Mouse (Mus musculus) erythroblast, embryonic 14.5 days (primary cell): Measurements from ENCODE around the gene Mtor. TPM values are rescaled to one million over a fixed set of nuclear protein-coding genes. Genes with fewer than 3 reads are reported as not detected.
A peak's percentile ranks its signal among the peaks of the same experiment; 100 is the strongest.

Source experiments
- H3K27me3 ChIP-seq: 2 replicates; pipeline ENCODE4 v1.6.1; 2012; ENCODE audit warnings: inconsistent platforms; ENCODE audit not compliant: control insufficient read depth
- H3K36me3 ChIP-seq: 2 replicates; pipeline ENCODE4 v1.6.1; 2012; ENCODE audit warnings: mild to moderate bottlenecking, inconsistent platforms; ENCODE audit not compliant: control insufficient read depth
- H3K4me1 ChIP-seq: 2 replicates; pipeline ENCODE4 v1.6.1; 2012; ENCODE audit warnings: inconsistent platforms; ENCODE audit not compliant: control insufficient read depth
- H3K4me3 ChIP-seq: replicated peaks from 2 replicates; pipeline ENCODE3; 2012; ENCODE audit warnings: moderate library complexity, mild to moderate bottlenecking, inconsistent platforms
- H3K9me3 ChIP-seq: 2 replicates; pipeline ENCODE4 v1.6.1; 2012; ENCODE audit warnings: low read length, inconsistent platforms, mixed read lengths; ENCODE audit not compliant: control insufficient read depth
- GATA1 ChIP-seq: IDR thresholded peaks from 2 replicates; pipeline ENCODE4 v1.6.1; 2012; ENCODE audit warnings: low read length, inconsistent platforms, mixed read lengths
- TAL1 ChIP-seq: IDR thresholded peaks from 3 replicates; pipeline ENCODE4 v1.6.1; 2012; ENCODE audit warnings: low read length, inconsistent platforms, mixed read lengths
- polyA plus RNA-seq: library from polyadenylated mRNA; stranded (reverse); fragments of >175 nt; gene quantifications from 2 replicates; pipeline ENCODE4 v1.2.3, GENCODE M21; 2012

The Mtor gene
- polyA plus RNA-seq, 1 experiment = 1.2 TPM

- H3K9me3 ChIP-seq = no peaks in the 10 kb centered on the region
- H3K27me3 ChIP-seq = no peaks in the 10 kb centered on the region
- peaks cover 91% of the 10 kb centered on the region for H3K36me3 ChIP-seq
- TF ChIP-seq TAL1 (no peak), GATA1 (peak; percentile 40)
- no peaks in the 10 kb centered on the region for H3K4me1 ChIP-seq
- no peak overlapping the region for H3K4me3 ChIP-seq
Observed at GRCm38 (mm10) chr4:148472436-148473174, 24.2 kb downstream of the Mtor start.

GRCm38 (mm10) chr4:148473496-148473895, 25.1 kb downstream of the Mtor start:
- Histone ChIP-seq H3K4me1 (no peaks in the 10 kb centered on the region), H3K27me3 (no peaks in the 10 kb centered on the region), H3K4me3 (no peak overlapping the region), H3K9me3 (no peaks in the 10 kb centered on the region), H3K36me3 (peaks cover 87% of the 10 kb centered on the region)
- TF ChIP-seq TAL1 (no peak), GATA1 (no peak)

- no peaks in the 10 kb centered on the region for H3K4me1 ChIP-seq
- no peak overlapping the region for H3K4me3 ChIP-seq
- no peaks in the 10 kb centered on the region for H3K9me3 ChIP-seq
- peaks cover 84% of the 10 kb centered on the region for H3K36me3 ChIP-seq
- TF ChIP-seq GATA1 = no peak
- H3K27me3 ChIP-seq = no peaks in the 10 kb centered on the region
Observed at GRCm38 (mm10) chr4:148480245-148480644, 31.8 kb downstream of the Mtor start.

- no peak overlapping the region for H3K4me3 ChIP-seq
- H3K36me3 ChIP-seq = peaks cover 86% of the 10 kb centered on the region
- TF ChIP-seq TAL1 (no peak), GATA1 (no peak)
- no peaks in the 10 kb centered on the region for H3K4me1 ChIP-seq
- no peaks in the 10 kb centered on the region for H3K27me3 ChIP-seq
- H3K9me3 ChIP-seq = no peaks in the 10 kb centered on the region
Observed at GRCm38 (mm10) chr4:148481557-148482168, 33.3 kb downstream of the Mtor start.

- no peak overlapping the region for H3K4me3 ChIP-seq
- H3K9me3 ChIP-seq = no peaks in the 10 kb centered on the region
- no peaks in the 10 kb centered on the region for H3K4me1 ChIP-seq
- TF ChIP-seq TAL1 (no peak), GATA1 (no peak)
- H3K27me3 ChIP-seq = no peaks in the 10 kb centered on the region
- peaks cover 91% of the 10 kb centered on the region for H3K36me3 ChIP-seq
Observed at GRCm38 (mm10) chr4:148484511-148484910, 36.1 kb downstream of the Mtor start.

- Histone ChIP-seq H3K27me3 (no peaks in the 10 kb centered on the region), H3K36me3 (peaks cover 91% of the 10 kb centered on the region), H3K4me3 (no peak overlapping the region), H3K4me1 (no peaks in the 10 kb centered on the region), H3K9me3 (no peaks in the 10 kb centered on the region)
- TF ChIP-seq TAL1 (no peak), GATA1 (no peak)
Observed at GRCm38 (mm10) chr4:148487841-148488240, 39.4 kb downstream of the Mtor start.

- Histone ChIP-seq H3K9me3 (no peaks in the 10 kb centered on the region), H3K27me3 (no peaks in the 10 kb centered on the region), H3K4me1 (no peaks in the 10 kb centered on the region), H3K36me3 (peaks cover 84% of the 10 kb centered on the region), H3K4me3 (no peak overlapping the region)
- TF ChIP-seq TAL1 (no peak), GATA1 (no peak)
Observed at GRCm38 (mm10) chr4:148490502-148490901, 42.1 kb downstream of the Mtor start.

GRCm38 (mm10) chr4:148491448-148491847, 43.0 kb downstream of the Mtor start:
- H3K4me1 ChIP-seq = no peaks in the 10 kb centered on the region
- TF ChIP-seq GATA1 (no peak), TAL1 (no peak)
- no peaks in the 10 kb centered on the region for H3K9me3 ChIP-seq
- H3K36me3 ChIP-seq = peaks cover 83% of the 10 kb centered on the region
- H3K27me3 ChIP-seq = no peaks in the 10 kb centered on the region
- H3K4me3 ChIP-seq = no peak overlapping the region

GRCm38 (mm10) chr4:148495160-148495559, 46.7 kb downstream of the Mtor start:
- H3K9me3 ChIP-seq = no peaks in the 10 kb centered on the region
- no peaks in the 10 kb centered on the region for H3K4me1 ChIP-seq
- peaks cover 75% of the 10 kb centered on the region for H3K36me3 ChIP-seq
- H3K4me3 ChIP-seq = no peak overlapping the region
- no peaks in the 10 kb centered on the region for H3K27me3 ChIP-seq
- TF ChIP-seq GATA1 (no peak), TAL1 (no peak)
